Mouse (Mus musculus) kidney, embryonic 16.5 days (tissue): ENCODE data around the gene Ubr4. TPM values are rescaled to one million over a fixed set of nuclear protein-coding genes. Genes with fewer than 3 reads are reported as not detected.

Experiments
- ATAC-seq: fragments of 200-750 bp; cut with Nextera tagmentation; 2 replicates; pipeline ENCODE4 v1.8.0; 2017; ENCODE audit warnings: moderate TSS enrichment; ENCODE audit not compliant: low FRiP score, low TSS enrichment
- H3K27ac ChIP-seq: fragments of 300-500 bp; sonication (generic); 2 replicates; pipeline ENCODE4 v1.5.1; 2014; ENCODE audit warnings: low read length
- H3K27me3 ChIP-seq: fragments of 300-500 bp; sonication (generic); 2 replicates; pipeline ENCODE4 v1.6.1; 2014; ENCODE audit warnings: low read length, control low read depth, mixed read lengths; ENCODE audit not compliant: insufficient read depth
- H3K36me3 ChIP-seq: fragments of 300-500 bp; sonication (generic); 2 replicates; pipeline ENCODE4 v1.6.1; 2014; ENCODE audit warnings: low read length, control low read depth, mixed read lengths; ENCODE audit not compliant: insufficient read depth
- H3K4me1 ChIP-seq: fragments of 300-500 bp; sonication (generic); 2 replicates; pipeline ENCODE4 v1.6.1; 2014; ENCODE audit warnings: low read length, control low read depth, mixed read lengths; ENCODE audit not compliant: insufficient read depth
- H3K4me2 ChIP-seq: fragments of 300-500 bp; sonication (generic); replicated peaks from 2 replicates; pipeline ENCODE4 v1.6.1; 2014; ENCODE audit warnings: low read depth, low read length
- H3K4me3 ChIP-seq: fragments of 300-500 bp; sonication (generic); 2 replicates; pipeline ENCODE4 v1.5.1; 2014; ENCODE audit warnings: mild to moderate bottlenecking, low read length
- H3K9ac ChIP-seq: fragments of 300-500 bp; sonication (generic); replicated peaks from 2 replicates; pipeline ENCODE4 v1.6.1; 2014; ENCODE audit warnings: low read length
- H3K9me3 ChIP-seq: fragments of 300-500 bp; sonication (generic); 2 replicates; pipeline ENCODE4 v1.6.1; 2016; ENCODE audit warnings: low read length, control low read depth
- WGBS: fragments of 180-500 bp; shearing (Covaris S2); extraction: QIAGEN DNeasy Blood & Tissue Kit; methylation state at CpG from one replicate; pipeline ENCODE4 v1.1.7; 2014; 5-methylcytosine and 5-hydroxymethylcytosine counted together
- microRNA-seq: library from miRNA; unstranded; fragments of <30 nt; microRNA quantifications from one replicate; pipeline ENCODE4, GENCODE M21; 2016
- polyA plus RNA-seq: library from polyadenylated mRNA; unstranded; fragments of >200 nt; fragmentation: Nextera tagmentation; extraction: Ambion mirVana; gene quantifications from 2 replicates; pipeline ENCODE4 v1.2.1, GENCODE M21; 2015

The Ubr4 gene
- polyA plus RNA-seq, 1 experiment from 2014 or later = 72.2 TPM

- Histone ChIP-seq H3K4me2 (no peak overlapping the region), H3K27me3 (no peaks in the 10 kb centered on the region), H3K4me1 (peaks cover 10% of the 10 kb centered on the region), H3K9me3 (no peaks in the 10 kb centered on the region), H3K27ac (no peak overlapping the region), H3K36me3 (no peaks in the 10 kb centered on the region), H3K4me3 (no peak overlapping the region), H3K9ac (no peak overlapping the region)
- no peak for ATAC-seq
- WGBS = 73% methylated on average over 9 of the region's 9 CpGs
Measured at GRCm38 (mm10) chr4:139536706-139537105, 184.3 kb downstream of the Ubr4 start.

Small RNA genes within 50 kb of the gene (microRNA-seq; reads per million reads assigned to microRNA genes)
- 2.8 reads per million, percentile 13 among the genes with 10 or more reads in this experiment for gene Gm24245
- 1.6 reads per million, percentile 3 among the genes with 10 or more reads in this experiment for gene Gm25732

Other genes starting within 250 kb of the Ubr4 start
- 470 and 478 TPM in 2 replicates for gene Minos1, start 221.5 kb upstream of the Ubr4 start, polyA plus RNA-seq
- 405 and 415 TPM in 2 replicates for gene Capzb, start 159.7 kb upstream of the Ubr4 start, polyA plus RNA-seq
- 16.9 and 17.6 TPM in 2 replicates for gene Pqlc2, start 41.9 kb upstream of the Ubr4 start, polyA plus RNA-seq
- gene Akr7a5, start 41.9 kb upstream of the Ubr4 start, polyA plus RNA-seq = 201 and 210 TPM in 2 replicates
- gene Mrto4, start within 50 bp of the Ubr4 start, polyA plus RNA-seq = 122 and 123 TPM in 2 replicates
- 27.6 and 32.7 TPM in 2 replicates for gene Emc1, start within 50 bp of the Ubr4 start, polyA plus RNA-seq
- 3.2 and 3.7 TPM in 2 replicates for gene Iffo2, start 177.9 kb downstream of the Ubr4 start, polyA plus RNA-seq